Mouse (Mus musculus) cerebellum, postnatal 10 days (tissue): ENCODE results near the gene Lenep.

Experiments
- DNase-seq, 2 experiments: peaks; one replicate each; pipeline ENCODE4 v3.0.0; 2021; ENCODE audit warnings: mixed read lengths in 2 of 2

Lenep gene

GRCm38 (mm10) chr3:89390699-89391662 lies 11.6 kb downstream of the Lenep start:
- DNase-seq: peak; percentile 53 to 63

GRCm38 (mm10) chr3:89390111-89390515 lies 12.5 kb downstream of the Lenep start:
- DNase-seq: peak; percentile 56 to 62

GRCm38 (mm10) chr3:89388901-89389740 lies 13.5 kb downstream of the Lenep start:
- DNase-seq: peak in 1 of 2 experiments; percentile 45

GRCm38 (mm10) chr3:89388134-89388881 lies 14.3 kb downstream of the Lenep start:
- peak; percentile 65 to 76 for DNase-seq

- DNase-seq: peak in 1 of 2 experiments; percentile 41
Observed at GRCm38 (mm10) chr3:89387632-89388031, 15.0 kb downstream of the Lenep start.

GRCm38 (mm10) chr3:89386438-89387420 lies 15.9 kb downstream of the Lenep start:
- peak in 1 of 2 experiments; percentile 36 for DNase-seq

GRCm38 (mm10) chr3:89385451-89385850 lies 17.1 kb downstream of the Lenep start:
- no peak for DNase-seq

GRCm38 (mm10) chr3:89384331-89385076 lies 18.1 kb downstream of the Lenep start:
- DNase-seq: no peak

GRCm38 (mm10) chr3:89383651-89384255 lies 18.8 kb downstream of the Lenep start:
- peak in 1 of 2 experiments; percentile 23 for DNase-seq

- DNase-seq: no peak
Observed at GRCm38 (mm10) chr3:89382950-89383349, 19.6 kb downstream of the Lenep start.

GRCm38 (mm10) chr3:89382033-89382882 lies 20.3 kb downstream of the Lenep start:
- no peak for DNase-seq

GRCm38 (mm10) chr3:89381233-89381632 lies 21.4 kb downstream of the Lenep start:
- peak in 1 of 2 experiments; percentile 27 for DNase-seq

GRCm38 (mm10) chr3:89380711-89381110 lies 21.9 kb downstream of the Lenep start:
- DNase-seq: no peak

- no peak for DNase-seq
Observed at GRCm38 (mm10) chr3:89380291-89380690, 22.3 kb downstream of the Lenep start.

GRCm38 (mm10) chr3:89379388-89380131 lies 23.0 kb downstream of the Lenep start:
- DNase-seq: peak in 1 of 2 experiments; percentile 20

GRCm38 (mm10) chr3:89378394-89379067 lies 24.1 kb downstream of the Lenep start:
- DNase-seq: peak; percentile 87 to 89

GRCm38 (mm10) chr3:89377831-89378230 lies 24.8 kb downstream of the Lenep start:
- DNase-seq: no peak
